Mouse (Mus musculus): Measurements from ENCODE around the gene Atrnl1. TPM values are rescaled to one million over a fixed set of nuclear protein-coding genes. Genes with fewer than 3 reads are reported as not detected.

The Atrnl1 gene
- polyA plus RNA-seq, 1 experiment from 2014 or later = 2.8 TPM

DNA sequence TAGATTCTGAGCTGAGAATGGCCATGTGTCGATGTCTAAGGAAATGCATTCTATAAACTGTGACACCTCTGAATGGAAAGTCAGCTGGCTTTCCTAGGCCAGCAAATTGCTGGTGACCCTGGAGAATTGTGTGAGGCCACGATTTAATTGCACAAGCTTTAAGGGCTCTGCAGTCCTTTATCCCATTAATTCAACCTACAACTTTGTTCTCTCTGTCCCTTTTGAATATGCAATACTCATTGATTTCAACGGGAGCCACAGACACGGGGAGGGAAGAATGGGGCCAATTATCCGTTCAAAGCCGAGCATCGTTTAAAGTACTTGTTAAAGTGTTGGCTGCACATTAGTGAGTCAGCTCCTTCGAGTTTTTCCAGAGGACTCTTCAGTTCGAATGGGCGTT lies 496.8 kb downstream of the Atrnl1 start:
- Histone ChIP-seq H3K4me3 (no peak overlapping the region), H3K4me2 (no peak overlapping the region), H3K27ac (replicated peaks) (no peak overlapping the region), H3K27me3 (replicated peaks) (no peaks in the 10 kb centered on the region), H3K4me1 (peaks cover 11% of the 10 kb centered on the region), H3K36me3 (no peaks in the 10 kb centered on the region), H3K9me3 (no peaks in the 10 kb centered on the region), H3K9ac (no peak overlapping the region)
- 79% methylated on average over 10 of the region's 10 CpGs for WGBS
- no peak for ATAC-seq (ENCODE audit: extremely low read depth, insufficient number of reproducible peaks, low FRiP score, low TSS enrichment)

DNA sequence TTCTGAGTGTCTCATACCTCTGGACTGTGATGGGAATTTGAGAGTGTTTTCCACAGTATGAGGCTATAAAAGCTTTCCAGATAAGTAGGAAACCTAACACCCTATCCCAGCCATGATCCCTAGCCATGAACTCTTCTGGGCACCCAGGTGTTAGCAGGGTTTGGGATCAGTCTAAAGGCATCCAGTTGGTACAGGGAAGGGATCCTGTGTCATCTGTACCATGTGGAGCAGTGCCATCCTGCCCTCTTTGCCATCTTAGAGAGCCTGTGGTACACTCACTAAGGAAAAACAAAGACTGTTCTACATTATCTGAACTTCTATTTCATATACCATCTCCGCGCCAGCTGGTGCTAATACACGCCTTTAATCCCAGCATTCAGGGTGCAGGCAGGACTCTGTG lies 499.7 kb downstream of the Atrnl1 start:
- Histone ChIP-seq H3K27ac (replicated peaks) (no peak overlapping the region), H3K27me3 (replicated peaks) (no peaks in the 10 kb centered on the region), H3K4me1 (peaks cover 6% of the 10 kb centered on the region; the same call in 1 of the 2 replicates), H3K9ac (no peak overlapping the region), H3K4me2 (no peak overlapping the region), H3K4me3 (no peak overlapping the region), H3K36me3 (no peaks in the 10 kb centered on the region), H3K9me3 (no peaks in the 10 kb centered on the region)
- no peak for ATAC-seq (ENCODE audit: extremely low read depth, insufficient number of reproducible peaks, low FRiP score, low TSS enrichment)
- 95% methylated on average over 3 of the region's 3 CpGs for WGBS

GRCm38 (mm10) chr19:58111291-58111690 lies 500.5 kb downstream of the Atrnl1 start:
- 63% methylated on average over 6 of the region's 6 CpGs for WGBS

DNA sequence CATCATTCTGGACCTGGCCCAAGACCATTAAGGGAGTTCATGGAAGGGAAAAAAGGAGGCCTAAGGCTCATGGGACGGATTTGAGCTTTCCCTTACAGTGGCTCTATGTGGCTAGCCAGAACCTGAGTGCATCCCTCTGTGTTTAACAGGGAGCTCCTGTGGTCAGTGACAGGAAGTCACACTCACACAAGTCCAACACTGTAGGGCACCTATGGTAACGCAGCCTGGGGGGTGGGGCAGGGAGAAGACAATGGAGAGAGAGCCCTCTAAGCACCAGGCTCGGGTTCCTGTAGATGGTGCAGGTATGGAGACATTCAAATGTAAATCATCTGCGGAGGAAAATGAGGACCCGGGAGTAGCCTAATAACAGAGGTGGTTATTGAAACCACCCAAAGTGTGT lies 501.3 kb downstream of the Atrnl1 start:
- Histone ChIP-seq H3K9me3 (no peaks in the 10 kb centered on the region), H3K9ac (no peak overlapping the region), H3K4me1 (peaks cover 6% of the 10 kb centered on the region; the same call in 1 of the 2 replicates), H3K4me3 (no peak overlapping the region), H3K4me2 (no peak overlapping the region), H3K36me3 (no peaks in the 10 kb centered on the region), H3K27me3 (replicated peaks) (no peaks in the 10 kb centered on the region), H3K27ac (replicated peaks) (no peak overlapping the region)
- ATAC-seq (ENCODE audit: extremely low read depth, insufficient number of reproducible peaks, low FRiP score, low TSS enrichment) = no peak
- 74% methylated on average over 5 of the region's 5 CpGs for WGBS

More at GRCm38 (mm10) chr19:58111291-58111690, 500.5 kb downstream of the Atrnl1 start:
- no peak overlapping the region for H3K27ac ChIP-seq (replicated peaks)
- ATAC-seq (ENCODE audit: extremely low read depth, insufficient number of reproducible peaks, low FRiP score, low TSS enrichment) = no peak
- H3K4me3 ChIP-seq = no peak overlapping the region
- H3K36me3 ChIP-seq = no peaks in the 10 kb centered on the region
- no peak overlapping the region for H3K4me2 ChIP-seq
- no peaks in the 10 kb centered on the region for H3K27me3 ChIP-seq (replicated peaks)
- H3K9me3 ChIP-seq = no peaks in the 10 kb centered on the region
- H3K9ac ChIP-seq = no peak overlapping the region
- H3K4me1 ChIP-seq = peaks cover 6% of the 10 kb centered on the region; the same call in 1 of the 2 replicates

- 85% methylated on average over 5 of the region's 5 CpGs for WGBS
- H3K4me3 ChIP-seq = no peak overlapping the region
- no peaks in the 10 kb centered on the region for H3K27me3 ChIP-seq (replicated peaks)
- H3K9ac ChIP-seq = no peak overlapping the region
- H3K36me3 ChIP-seq = no peaks in the 10 kb centered on the region
- H3K4me1 ChIP-seq = peaks cover 6% of the 10 kb centered on the region; the same call in 1 of the 2 replicates
- H3K27ac ChIP-seq (replicated peaks) = no peak overlapping the region
- no peaks in the 10 kb centered on the region for H3K9me3 ChIP-seq
- H3K4me2 ChIP-seq = no peak overlapping the region
- peak; percentile 77 for ATAC-seq (ENCODE audit: extremely low read depth, insufficient number of reproducible peaks, low FRiP score, low TSS enrichment)
These were observed 502.4 kb downstream of the Atrnl1 start for GRCm38 (mm10) chr19:58113092-58113731.

GRCm38 (mm10) chr19:58117595-58117994 lies 506.8 kb downstream of the Atrnl1 start:
- Histone ChIP-seq H3K27ac (replicated peaks) (no peak overlapping the region), H3K4me2 (no peak overlapping the region), H3K36me3 (no peaks in the 10 kb centered on the region), H3K27me3 (replicated peaks) (no peaks in the 10 kb centered on the region), H3K4me1 (peaks cover 25% of the 10 kb centered on the region), H3K9me3 (no peaks in the 10 kb centered on the region), H3K9ac (no peak overlapping the region), H3K4me3 (no peak overlapping the region)
- no peak for ATAC-seq (ENCODE audit: extremely low read depth, insufficient number of reproducible peaks, low FRiP score, low TSS enrichment)
- 86% methylated on average over 6 of the region's 6 CpGs for WGBS

GRCm38 (mm10) chr19:58118141-58118835 lies 507.5 kb downstream of the Atrnl1 start:
- Histone ChIP-seq H3K4me1 (peaks cover 25% of the 10 kb centered on the region), H3K9ac (no peak overlapping the region), H3K27me3 (replicated peaks) (no peaks in the 10 kb centered on the region), H3K4me2 (no peak overlapping the region), H3K9me3 (no peaks in the 10 kb centered on the region), H3K27ac (replicated peaks) (no peak overlapping the region), H3K4me3 (no peak overlapping the region), H3K36me3 (no peaks in the 10 kb centered on the region)
- no peak for ATAC-seq (ENCODE audit: extremely low read depth, insufficient number of reproducible peaks, low FRiP score, low TSS enrichment)
- WGBS = 81% methylated on average over 19 of the region's 19 CpGs

DNA sequence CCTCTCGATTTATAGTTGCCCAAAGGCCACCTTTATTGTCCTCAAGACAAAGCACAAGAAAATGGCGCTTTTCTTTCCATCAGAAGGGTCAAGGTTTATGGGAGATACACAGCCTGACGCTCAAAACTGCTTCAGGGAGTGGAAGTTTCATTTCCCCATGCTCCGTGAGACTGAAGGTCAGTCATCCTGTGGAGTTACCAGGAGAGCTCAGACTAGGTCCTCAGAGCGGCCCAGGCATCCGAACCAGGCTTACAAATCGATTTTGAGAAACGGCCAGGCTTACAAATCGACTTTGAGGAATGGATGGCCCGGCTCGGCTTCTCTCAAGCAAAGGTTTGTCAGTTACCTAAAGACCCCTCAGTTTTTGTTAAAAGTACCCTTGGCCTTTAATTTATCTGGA lies 508.0 kb downstream of the Atrnl1 start:
- WGBS = 88% methylated on average over 11 of the region's 11 CpGs
- H3K9me3 ChIP-seq = no peaks in the 10 kb centered on the region
- H3K27ac ChIP-seq (replicated peaks) = no peak overlapping the region
- no peak overlapping the region for H3K4me3 ChIP-seq
- no peak for ATAC-seq (ENCODE audit: extremely low read depth, insufficient number of reproducible peaks, low FRiP score, low TSS enrichment)
- no peak overlapping the region for H3K4me2 ChIP-seq
- no peaks in the 10 kb centered on the region for H3K36me3 ChIP-seq
- H3K27me3 ChIP-seq (replicated peaks) = no peaks in the 10 kb centered on the region
- peaks cover 25% of the 10 kb centered on the region for H3K4me1 ChIP-seq
- H3K9ac ChIP-seq = no peak overlapping the region

DNA sequence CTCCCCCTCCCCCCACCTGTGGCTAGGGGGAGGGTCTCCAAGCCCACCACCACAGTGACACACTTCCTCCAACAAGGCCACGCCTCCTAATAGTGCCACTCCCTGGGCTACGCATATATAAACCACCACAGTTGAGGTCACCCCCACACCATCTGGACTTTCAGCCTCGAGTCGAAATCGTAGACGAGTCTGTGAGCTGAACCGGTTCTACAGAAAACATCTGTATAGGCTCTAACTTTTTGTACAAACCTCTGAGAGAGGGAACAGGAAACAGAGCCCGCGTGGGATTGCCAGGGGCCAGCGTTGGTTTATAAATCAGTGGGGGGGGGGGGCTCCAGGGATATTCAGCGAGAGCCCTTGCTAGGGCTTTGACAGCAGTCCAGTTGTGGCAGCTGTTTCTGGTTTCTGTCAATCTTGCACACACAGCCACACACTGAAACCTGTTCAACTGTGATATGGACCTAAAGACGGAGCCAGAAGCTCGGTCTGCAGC lies 508.9 kb downstream of the Atrnl1 start:
- no peak overlapping the region for H3K9ac ChIP-seq
- peak overlapping the region; percentile 31; the same call in 1 of the 2 replicates for H3K4me2 ChIP-seq
- no peaks in the 10 kb centered on the region for H3K36me3 ChIP-seq
- no peak overlapping the region for H3K4me3 ChIP-seq
- 38% methylated on average over 13 of the region's 13 CpGs for WGBS
- H3K9me3 ChIP-seq = no peaks in the 10 kb centered on the region
- H3K27ac ChIP-seq (replicated peaks) = peak overlapping the region; percentile 39; the same call in 1 of the 2 replicates
- ATAC-seq (ENCODE audit: extremely low read depth, insufficient number of reproducible peaks, low FRiP score, low TSS enrichment) = no peak
- H3K4me1 ChIP-seq = peaks cover 25% of the 10 kb centered on the region
- H3K27me3 ChIP-seq (replicated peaks) = no peaks in the 10 kb centered on the region

DNA sequence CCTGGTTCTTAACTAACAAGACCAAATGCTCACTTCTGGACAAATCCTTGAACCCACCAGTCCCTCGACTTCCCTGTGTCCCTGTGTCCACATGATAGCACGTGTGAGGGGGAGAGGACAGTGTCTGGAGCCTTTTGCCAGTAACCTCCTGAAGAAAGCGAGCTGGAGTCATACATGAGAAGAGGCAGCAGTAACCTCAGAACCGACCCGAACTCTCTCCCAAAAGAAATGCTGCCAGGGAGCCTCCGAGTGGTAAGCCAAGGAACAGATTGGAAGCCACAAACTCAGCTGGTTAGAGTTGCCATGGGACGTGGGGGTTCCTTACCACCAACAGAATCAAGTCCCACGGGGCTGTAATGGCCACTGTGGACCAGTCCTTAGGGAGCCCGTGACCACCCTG lies 509.8 kb downstream of the Atrnl1 start:
- Histone ChIP-seq H3K4me3 (no peak overlapping the region), H3K4me1 (peaks cover 28% of the 10 kb centered on the region), H3K27ac (replicated peaks) (no peak overlapping the region), H3K36me3 (no peaks in the 10 kb centered on the region), H3K4me2 (no peak overlapping the region), H3K9me3 (no peaks in the 10 kb centered on the region), H3K9ac (no peak overlapping the region), H3K27me3 (replicated peaks) (no peaks in the 10 kb centered on the region)
- ATAC-seq (ENCODE audit: extremely low read depth, insufficient number of reproducible peaks, low FRiP score, low TSS enrichment) = no peak
- 84% methylated on average over 9 of the region's 9 CpGs for WGBS

- WGBS = 68% methylated on average over 6 of the region's 6 CpGs
- H3K9ac ChIP-seq = no peak overlapping the region
These were observed 510.8 kb downstream of the Atrnl1 start for GRCm38 (mm10) chr19:58121628-58122027.

More at GRCm38 (mm10) chr19:58121628-58122027, 510.8 kb downstream of the Atrnl1 start:
- ATAC-seq (ENCODE audit: extremely low read depth, insufficient number of reproducible peaks, low FRiP score, low TSS enrichment) = no peak
- Histone ChIP-seq H3K4me3 (no peak overlapping the region), H3K27ac (replicated peaks) (no peak overlapping the region), H3K27me3 (replicated peaks) (no peaks in the 10 kb centered on the region), H3K36me3 (no peaks in the 10 kb centered on the region), H3K9me3 (no peaks in the 10 kb centered on the region), H3K4me2 (no peak overlapping the region), H3K4me1 (peaks cover 34% of the 10 kb centered on the region)

Measured in heart, embryonic 13.5 days (tissue).